ENCODE assay signal across 23 mouse cellular contexts in genomic region chr8:110811116-110811515, GRCm38 (mm10). TPM values are rescaled to one million over a fixed set of nuclear protein-coding genes. Genes with fewer than 3 reads are reported as not detected.
DNase-seq lines count a peak whose midpoint lies in the region; TF ChIP-seq lines count a peak whose summit lies in the region.
"Had no signal": no experiment of that assay in that cellular context is flagged by ENCODE, and none has a peak within 500 bp of the region (broad histone marks: within the 10 kb centered on the region; RNA-seq: fewer than 3 reads in every experiment).

No protein-coding gene starts in this region.

- no peak overlapping the region for H3K4me3 ChIP-seq in brown adipose tissue, adult 24 weeks (ENCODE audit: insufficient read depth, low read depth, low read length)
- no peak overlapping the region for H3K4me3 ChIP-seq in layer of hippocampus, adult 2 months
- H3K4me3 ChIP-seq: embryonic facial prominence, embryonic 13.5 days; embryonic facial prominence, embryonic 15.5 days had no signal

- peak overlapping the region; percentile 20; the same call in 1 of the 2 replicates for H3K27ac ChIP-seq in brown adipose tissue, adult 24 weeks (replicated peaks; ENCODE audit: low read depth, low read length)
- H3K27ac ChIP-seq in layer of hippocampus, adult 2 months: no peak overlapping the region
- H3K27ac ChIP-seq: embryonic facial prominence, embryonic 13.5 days; embryonic facial prominence, embryonic 15.5 days had no signal

- DNase-seq in 3T3-L1 (ENCODE audit: low read depth, low spot score): peak; percentile 90
- peak; percentile 34 for DNase-seq in MN1 (ENCODE audit: low spot score)
- no peak for DNase-seq in kidney, adult 11 months
- DNase-seq in right cerebral cortex, postnatal 4 days: no peak
- DNase-seq in layer of hippocampus, adult 2 months (ENCODE audit: low spot score in 2 of 2): no peak
- DNase-seq: adrenal gland, adult 8-10 months; adrenal gland, postnatal 14 days; adrenal gland, postnatal 36 days; B cell, adult 2 months; cerebellum, adult 11 months; cerebellum, adult 18-20 months; cerebellum, adult 8-10 months; cerebellum, adult 9-11 months; cerebellum, postnatal 14 days; cerebellum, postnatal 36 days; embryo, embryonic 11 days had no signal

- TF ChIP-seq CTCF in layer of hippocampus, adult 2 months (conservative IDR thresholded peaks at IDR 0.05): no peak

- H3K4me1 ChIP-seq in brown adipose tissue, adult 24 weeks (ENCODE audit: control insufficient read depth, insufficient read depth, insufficient read length, low read length): peaks cover 20% of the 10 kb centered on the region

RNA-seq across cellular contexts. Expression of gene Il34, which starts 5.4 kb away (rescaled TPM):
- polyA plus RNA-seq in brown adipose tissue, adult 24 weeks (2012; ENCODE audit: insufficient read depth, insufficient read length, missing spikeins): 3.6 and 6.1 TPM in 2 replicates
- total RNA-seq in layer of hippocampus, adult 2 months (2021): 10 to 100 TPM; 64.7 to 71.5 TPM
- total RNA-seq: common myeloid progenitor, adult 5-6 weeks; G1E had no signal
- polyA plus RNA-seq: activated CD4-positive, CD25-positive, alpha-beta regulatory T cell, adult 4 months; CD4-positive, CD25-positive, alpha-beta regulatory T cell, adult 4 months; G1E had no signal

RNA-seq across cellular contexts. Expression of gene Cog4, which starts 35.3 kb away (rescaled TPM):
- polyA plus RNA-seq in brown adipose tissue, adult 24 weeks (2012; ENCODE audit: insufficient read depth, insufficient read length, missing spikeins): 52.6 and 53.8 TPM in 2 replicates
- 10 to 100 TPM; 61.4 to 64.0 TPM for total RNA-seq in layer of hippocampus, adult 2 months (2021)

RNA-seq across cellular contexts. Expression of gene Sf3b3, which starts 35.5 kb away (rescaled TPM):
- 8.6 and 13.7 TPM in 2 replicates for polyA plus RNA-seq in brown adipose tissue, adult 24 weeks (2012; ENCODE audit: insufficient read depth, insufficient read length, missing spikeins)
- 10 to 100 TPM; 71.1 to 74.7 TPM for total RNA-seq in layer of hippocampus, adult 2 months (2021)

Comparison
In these comparisons a context has a peak if more than half of its experiments do, and no peak if none do; other contexts are left out.
1. DNase-seq: peak in 3T3-L1 (single experiment) and MN1 (single experiment); none in kidney, adult 11 months (single experiment), right cerebral cortex, postnatal 4 days (single experiment) and layer of hippocampus, adult 2 months (0 of 2).